Mouse (Mus musculus): Measurements from ENCODE around the gene Foxp2. TPM values are rescaled to one million over a fixed set of nuclear protein-coding genes. Genes with fewer than 3 reads are reported as not detected.

The Foxp2 gene
- total RNA-seq, 4 experiments from 2014 or later = 4.3 to 7.3 (median 6.8) TPM

DNA sequence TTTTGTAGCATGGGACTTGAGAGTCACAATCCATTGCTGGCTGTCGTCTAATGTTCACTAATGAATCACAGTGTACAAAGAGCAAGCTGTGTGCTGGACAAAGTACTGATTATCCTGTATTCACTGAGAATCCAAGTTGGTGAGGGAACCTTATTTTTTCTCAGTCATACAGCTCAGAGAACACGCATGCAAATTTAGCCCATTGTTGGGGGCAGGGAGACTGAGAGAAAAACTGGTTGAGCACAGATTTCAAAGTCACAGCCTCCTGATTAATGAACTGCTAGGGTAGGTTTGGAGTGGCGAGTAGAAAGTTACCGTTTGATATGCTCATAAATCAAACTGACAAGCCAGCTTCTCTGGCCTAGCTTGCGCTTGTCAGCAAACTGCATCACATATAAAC, 477.1 kb downstream of the Foxp2 start:
- DNase-seq = no peak

DNA sequence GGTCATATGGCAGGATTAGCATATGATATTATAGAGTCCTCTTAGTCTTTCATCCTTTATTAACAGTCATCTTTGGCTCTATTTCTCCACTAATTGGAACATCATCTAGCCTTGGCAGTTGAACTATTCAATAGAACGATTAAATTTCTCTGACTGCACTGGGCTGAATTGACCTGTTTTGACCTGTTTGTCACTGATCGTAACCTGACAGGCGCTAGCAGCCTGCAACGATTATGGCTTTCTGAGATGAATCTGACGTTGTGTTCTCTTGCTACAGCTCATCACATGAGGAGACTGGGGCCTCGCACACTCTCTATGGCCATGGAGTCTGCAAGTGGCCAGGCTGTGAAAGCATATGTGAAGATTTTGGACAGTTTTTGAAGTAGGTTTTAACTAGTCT, 495.3 kb downstream of the Foxp2 start:
- DNase-seq = no peak

DNA sequence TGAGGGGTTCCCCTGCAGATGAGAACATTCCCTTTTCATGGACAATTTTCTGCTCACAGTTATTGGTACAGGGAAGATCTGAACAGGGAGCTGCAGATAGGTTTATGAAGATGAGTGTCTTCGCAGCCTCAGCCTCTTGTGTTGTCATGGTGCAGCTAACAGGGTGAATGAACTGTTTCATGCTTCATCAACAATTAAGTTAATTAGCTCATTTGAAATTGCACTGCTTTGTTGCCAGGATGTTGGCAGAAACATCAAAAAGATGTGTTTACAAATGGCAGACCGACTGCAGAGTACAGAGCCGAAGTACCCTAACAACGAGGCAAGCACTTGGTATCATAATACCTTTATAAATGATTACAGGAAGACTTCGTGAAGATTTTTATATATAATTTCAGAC, 496.3 kb downstream of the Foxp2 start:
- DNase-seq = no peak

DNA sequence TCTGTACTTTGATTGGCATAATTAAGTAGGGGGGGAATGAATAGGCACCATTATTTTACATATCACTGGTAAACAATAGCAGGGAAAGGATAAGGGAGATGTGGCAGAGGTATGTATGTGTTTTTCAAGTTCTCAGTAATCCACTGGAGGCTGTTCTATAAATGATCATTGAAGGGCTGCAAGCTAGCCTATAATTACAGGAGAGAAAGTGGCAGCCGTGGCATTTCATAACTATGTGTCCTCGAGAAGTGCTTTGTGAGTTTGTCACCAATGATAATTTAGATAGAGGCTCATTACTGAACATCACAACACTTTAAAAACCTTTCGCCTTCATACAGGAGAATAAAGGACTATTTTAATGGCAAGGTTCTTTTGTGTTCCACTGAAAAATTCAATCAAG, 500.0 kb downstream of the Foxp2 start:
- no peak for DNase-seq

DNA sequence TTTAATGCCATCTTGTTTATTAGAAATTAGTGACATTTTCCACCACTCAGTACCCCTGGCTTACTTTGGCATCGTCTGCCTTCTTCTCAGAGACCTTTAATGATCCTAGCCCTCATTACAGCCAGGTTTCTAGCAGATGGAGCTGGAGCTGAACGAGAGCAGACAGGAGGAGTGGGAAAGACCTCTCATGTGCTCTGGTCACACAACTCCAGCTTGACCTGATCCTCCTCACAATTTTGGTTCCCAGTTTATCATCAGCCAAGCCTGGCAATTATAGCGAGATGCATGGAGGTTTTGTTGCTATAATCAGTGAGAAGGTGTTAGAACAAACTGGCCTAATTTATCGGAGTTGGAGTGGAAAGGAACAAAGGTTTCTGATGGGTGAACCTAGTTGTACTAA, 500.9 kb downstream of the Foxp2 start:
- DNase-seq = no peak

DNA sequence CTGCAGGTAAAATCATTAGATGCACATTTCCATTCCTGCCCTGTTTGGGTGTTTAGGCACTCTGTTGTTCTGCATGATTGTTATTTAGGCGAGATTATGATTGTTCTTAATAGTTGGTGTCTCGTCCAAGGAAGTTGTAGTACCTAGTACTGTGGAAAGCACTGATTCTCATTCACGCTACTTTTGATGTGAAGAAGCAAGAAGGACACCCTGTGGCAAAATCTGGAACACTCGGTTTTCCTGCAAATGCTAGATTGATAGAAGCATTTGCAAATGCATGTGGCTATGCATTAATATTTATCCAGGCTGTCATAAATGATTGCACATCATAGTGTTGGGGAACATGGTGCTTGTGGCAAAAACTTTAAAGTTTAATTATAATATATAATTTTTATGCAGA, 514.0 kb downstream of the Foxp2 start:
- DNase-seq = no peak

DNA sequence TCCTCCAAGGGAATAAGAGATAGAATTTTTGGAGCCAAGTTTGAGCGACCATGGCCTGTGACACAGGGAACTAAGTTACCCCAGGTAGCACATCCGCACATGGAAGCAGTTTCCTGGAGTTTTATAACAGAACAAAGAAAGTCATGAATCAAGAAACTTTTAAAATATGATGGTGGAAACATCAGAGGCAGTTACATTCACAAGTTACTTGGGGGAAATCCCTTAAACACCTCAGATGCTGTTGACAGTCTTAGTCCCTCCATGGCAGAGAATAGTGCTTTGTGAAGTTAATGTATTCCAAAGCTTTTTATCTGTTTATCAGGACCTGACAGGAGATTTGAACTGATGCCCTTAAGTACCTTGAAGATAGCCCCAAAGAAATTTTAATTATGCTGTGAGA, 558.6 kb downstream of the Foxp2 start:
- no peak for DNase-seq

DNA sequence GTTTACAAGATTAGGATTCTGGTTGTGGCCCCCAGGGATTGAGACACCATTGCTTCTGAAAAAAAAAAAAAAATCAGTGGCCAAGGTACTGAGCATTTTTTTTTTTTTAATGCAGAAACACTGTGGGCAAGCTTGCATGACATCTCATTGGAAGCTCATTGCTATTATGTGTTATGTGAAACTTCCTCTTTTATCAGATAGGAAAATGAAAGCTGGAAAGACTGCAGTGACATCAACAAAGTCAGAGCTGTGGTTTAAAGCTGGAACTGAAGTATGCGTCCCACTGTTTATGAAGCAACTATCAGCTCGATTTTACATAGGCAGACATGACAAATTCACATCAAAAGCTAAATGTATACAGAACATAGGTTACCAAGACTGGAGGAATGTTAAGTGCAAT, 562.2 kb downstream of the Foxp2 start:
- DNase-seq = no peak

DNA sequence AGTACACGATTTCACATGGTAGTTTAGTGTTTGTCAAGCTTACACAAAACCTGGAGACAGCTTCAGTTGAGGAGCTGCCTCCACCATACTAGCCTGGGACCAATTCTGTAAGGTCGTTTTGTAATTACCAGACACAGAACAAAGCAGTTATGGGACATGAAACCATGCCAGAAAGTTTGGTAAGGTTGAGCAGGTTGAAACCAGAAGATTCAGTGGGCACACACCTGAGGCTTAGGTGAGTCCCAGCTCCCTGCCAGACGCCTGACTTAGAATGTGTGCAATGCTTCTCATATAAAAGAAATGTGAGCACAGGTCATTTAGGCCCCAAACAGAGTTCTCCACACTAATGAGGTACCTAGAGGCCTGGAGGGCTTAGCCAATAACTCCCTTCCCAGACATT, 564.3 kb downstream of the Foxp2 start:
- no peak for DNase-seq

DNA sequence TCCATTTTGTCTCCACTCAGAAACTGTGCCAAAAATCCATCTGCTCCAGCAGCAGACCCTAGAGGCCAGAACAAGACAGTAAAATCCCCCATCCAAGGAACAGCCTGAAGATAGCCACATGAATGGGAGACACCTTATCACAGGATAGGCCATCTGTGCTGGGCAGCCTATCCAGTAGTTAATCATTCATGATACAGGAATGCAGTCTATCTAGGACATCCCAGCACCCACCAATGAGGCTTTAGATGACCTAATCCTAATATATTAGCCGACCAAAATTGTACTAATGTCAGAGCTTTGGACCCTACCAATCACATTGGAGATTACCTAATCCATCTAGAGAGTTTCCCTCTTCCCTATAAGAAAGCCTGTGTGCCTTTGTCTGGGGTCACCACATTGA, 565.5 kb downstream of the Foxp2 start:
- no peak for DNase-seq

DNA sequence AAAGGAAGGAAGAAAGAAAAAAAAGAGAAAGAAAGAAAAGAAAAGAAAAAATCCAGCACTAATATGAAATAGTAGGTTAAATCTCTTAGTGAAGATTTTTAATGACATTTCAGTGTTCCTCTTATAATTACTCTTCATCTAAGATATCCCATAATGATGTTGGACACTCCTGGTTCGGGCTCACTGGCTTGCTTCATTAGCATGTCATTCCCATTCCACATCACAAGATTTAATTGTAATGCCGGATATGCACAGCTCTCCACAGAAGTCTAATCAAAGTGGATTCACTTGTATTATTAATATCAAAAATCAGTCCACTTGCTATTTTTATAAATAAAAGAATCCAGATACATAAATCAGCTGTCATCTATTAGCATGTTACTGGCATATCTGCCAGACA, 585.8 kb downstream of the Foxp2 start:
- DNase-seq = no peak

Small RNAs within 50 kb of the gene (microRNA-seq; reads per million reads assigned to microRNA genes)
- gene Gm25470 = 0 reads per million in 2 experiments

Other genes with a start within 250 kb of the Foxp2 start
- gene Ppp1r3a, start 146.1 kb upstream of the Foxp2 start, total RNA-seq (2022) = under 1 TPM; 0.03 to 0.06 (median 0.05) TPM

Measured in adrenal gland, adult 8-10 months (tissue).